Mouse (Mus musculus) ovary, postnatal 14 days (tissue): ENCODE data around the gene Slitrk2.

Source experiments
- DNase-seq: peaks from one replicate; pipeline ENCODE4 v3.0.0; 2022; ENCODE audit warnings: low spot score

The Slitrk2 gene

DNA sequence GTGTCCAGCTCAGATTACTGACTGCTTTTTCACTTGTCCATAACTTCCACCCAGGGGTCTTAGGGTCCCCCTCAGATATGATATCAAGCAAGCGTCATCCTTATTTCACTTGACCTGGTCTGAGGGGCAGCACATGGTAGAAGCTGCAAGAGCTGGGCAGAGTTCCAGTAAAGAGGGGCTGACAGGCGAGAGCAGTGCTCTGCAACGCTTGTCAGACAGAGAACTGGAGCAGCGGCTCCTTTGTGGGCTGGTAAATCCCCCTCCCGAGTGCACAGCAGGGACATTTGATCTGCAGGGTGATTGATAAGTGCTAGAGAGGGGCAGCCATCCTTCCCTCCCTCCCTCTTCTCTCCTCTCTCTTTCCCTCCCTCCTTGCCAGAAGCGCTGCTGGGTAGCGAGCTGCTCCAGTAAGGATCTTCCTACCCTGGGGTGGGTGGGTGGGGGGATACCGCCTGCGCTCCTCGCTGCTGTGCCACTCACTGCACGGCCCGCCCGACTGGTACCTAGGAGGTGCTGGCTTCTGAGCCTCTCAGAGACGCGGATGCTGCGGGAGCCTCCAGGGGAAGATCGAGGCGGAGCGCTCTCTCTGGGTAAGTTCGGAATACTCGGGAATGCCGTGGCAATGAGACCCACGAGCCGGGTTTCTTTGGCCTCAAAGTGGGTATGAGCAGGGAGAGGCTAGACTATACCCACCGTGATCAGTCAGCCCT lies at the start of gene Slitrk2:
Slitrk2 (plus strand) TSS at position 408 of the 710 bp plus-strand sequence.
- DNase-seq, result no peak

GRCm38 (mm10) chrX:66605490-66605889 lies 43.6 kb upstream of the Slitrk2 start:
- no peak for DNase-seq

DNA sequence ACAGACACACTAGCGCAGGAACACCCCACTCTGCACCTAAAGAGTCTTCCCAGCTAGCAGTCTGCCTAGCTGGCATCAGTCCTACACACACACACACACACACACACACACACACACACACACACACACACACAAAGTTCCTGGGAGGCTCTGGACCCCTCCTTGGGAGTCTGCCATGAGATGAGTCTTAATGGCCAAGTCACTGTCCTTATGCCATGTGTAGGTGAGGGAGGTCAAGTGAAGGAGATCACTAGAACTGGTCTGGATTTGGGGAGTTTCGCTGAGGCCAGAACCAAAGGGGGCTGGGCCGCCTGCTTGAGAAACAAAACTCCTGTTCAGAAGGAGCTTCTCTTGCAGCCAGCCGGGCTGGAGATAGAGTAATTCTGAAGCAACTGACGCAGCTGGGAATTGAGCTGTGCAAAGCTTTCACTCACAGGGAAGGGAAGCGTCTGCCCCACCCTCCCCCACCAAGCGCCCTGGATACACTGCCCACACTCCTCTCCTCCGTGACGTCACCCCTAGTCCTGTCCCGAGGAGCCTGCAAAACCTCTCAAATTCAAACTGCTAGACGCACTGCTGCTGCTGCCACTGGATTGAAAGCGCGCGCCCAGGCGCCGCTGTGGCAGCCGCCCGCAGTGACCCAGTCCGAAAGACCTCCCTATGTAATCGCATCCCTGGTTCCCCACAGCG lies 3.5 kb downstream of the Slitrk2 start:
- no peak for DNase-seq

DNA sequence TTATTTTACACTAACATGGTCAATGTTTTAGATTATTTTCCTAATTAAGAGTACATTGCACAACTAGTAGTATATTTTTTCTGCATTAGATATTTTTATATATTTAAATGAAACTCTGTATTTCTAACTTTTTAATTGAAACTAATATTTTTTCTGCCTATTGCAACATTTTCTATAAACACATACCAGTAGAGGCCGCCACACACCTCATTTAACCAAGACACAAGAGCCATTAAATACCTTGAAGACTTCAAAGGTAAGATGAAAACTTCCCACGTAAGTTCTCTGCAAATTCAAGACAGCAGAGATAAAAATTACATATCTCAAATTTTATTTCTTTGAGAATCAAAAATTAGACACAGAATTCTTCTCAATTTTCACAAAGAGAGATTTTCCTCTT lies 8.2 kb downstream of the Slitrk2 start:
- DNase-seq, result no peak

GRCm38 (mm10) chrX:66676959-66677358 lies 27.8 kb downstream of the Slitrk2 start:
- no peak for DNase-seq

GRCm38 (mm10) chrX:66678646-66679045 lies 29.5 kb downstream of the Slitrk2 start:
- no peak for DNase-seq
